Mouse (Mus musculus): ENCODE measurements around the gene Polr3c.
"Not testable (repeated sequence)": the region's sequence is repeated elsewhere in the genome, so short reads cannot be mapped to it uniquely, and the experiment has no call there.

Gene Polr3c

GRCm38 (mm10) chr3:96707903-96708683 is 19.3 kb downstream of the Polr3c start, which contains the start of gene Nudt17:
Gene Nudt17 (minus strand): TSS chr3:96708562.
- DNase-seq, result peak; percentile 79

DNA sequence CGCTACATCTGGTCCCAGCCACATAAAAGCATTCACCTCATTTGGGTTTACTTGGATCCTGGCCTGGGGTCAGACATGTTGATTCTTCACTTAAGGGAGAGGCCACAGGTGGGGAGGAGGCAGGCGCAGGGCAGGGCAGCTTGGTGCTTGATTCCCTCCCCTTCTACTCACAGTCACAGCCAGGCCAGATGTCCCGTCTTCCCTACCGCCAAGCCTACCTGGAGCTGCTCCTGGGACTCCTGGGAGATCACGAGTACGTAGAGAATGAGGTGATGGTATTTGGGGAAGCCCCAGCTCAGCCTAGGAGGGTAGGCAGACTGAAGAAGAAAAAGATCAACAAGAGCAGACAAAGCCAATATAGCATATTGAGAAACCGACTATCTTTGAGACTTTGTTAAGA is 20.4 kb downstream of the Polr3c start:
- DNase-seq, result no peak

DNA sequence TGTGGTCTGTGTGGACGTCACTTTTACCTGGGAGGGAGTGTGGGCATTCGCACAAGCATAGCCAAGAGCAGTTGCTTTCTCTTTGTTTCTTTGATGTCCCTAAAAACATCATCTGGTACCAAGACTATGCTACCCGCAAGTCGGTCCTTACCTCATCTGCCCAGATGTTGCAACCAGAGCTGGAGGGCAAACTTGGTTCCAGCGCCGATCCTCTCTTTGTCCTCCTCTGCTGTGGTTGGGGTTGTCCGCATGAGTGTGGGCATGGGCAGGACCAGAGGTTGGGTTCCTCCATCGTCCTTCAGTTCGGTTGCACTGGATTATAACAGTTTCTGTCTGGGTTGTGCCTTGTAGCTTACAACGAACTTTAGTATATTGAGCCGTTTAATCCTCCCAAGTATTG is 21.2 kb downstream of the Polr3c start:
- DNase-seq, result no peak

DNA sequence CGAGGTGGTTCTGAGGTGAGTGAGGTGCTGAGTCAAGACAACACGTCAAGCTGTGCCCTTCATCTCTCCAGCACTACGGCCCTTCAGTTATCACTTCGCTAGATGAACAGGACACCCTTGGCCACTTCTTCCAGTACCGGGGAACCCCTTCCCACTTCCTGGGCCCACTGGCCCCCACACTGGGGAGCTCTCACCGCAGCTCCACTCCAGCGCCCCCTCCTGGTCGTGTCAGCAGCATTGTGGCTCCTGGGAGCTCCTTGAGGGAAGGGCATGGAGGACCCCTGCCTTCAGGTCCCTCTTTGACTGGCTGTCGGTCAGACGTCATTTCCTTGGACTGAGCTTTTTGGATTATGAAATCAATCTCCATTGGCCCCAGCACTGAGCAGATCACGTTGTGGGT is 22.6 kb downstream of the Polr3c start:
- DNase-seq, result no peak

GRCm38 (mm10) chr3:96701003-96701402 is 26.4 kb downstream of the Polr3c start:
- DNase-seq, result no peak

DNA sequence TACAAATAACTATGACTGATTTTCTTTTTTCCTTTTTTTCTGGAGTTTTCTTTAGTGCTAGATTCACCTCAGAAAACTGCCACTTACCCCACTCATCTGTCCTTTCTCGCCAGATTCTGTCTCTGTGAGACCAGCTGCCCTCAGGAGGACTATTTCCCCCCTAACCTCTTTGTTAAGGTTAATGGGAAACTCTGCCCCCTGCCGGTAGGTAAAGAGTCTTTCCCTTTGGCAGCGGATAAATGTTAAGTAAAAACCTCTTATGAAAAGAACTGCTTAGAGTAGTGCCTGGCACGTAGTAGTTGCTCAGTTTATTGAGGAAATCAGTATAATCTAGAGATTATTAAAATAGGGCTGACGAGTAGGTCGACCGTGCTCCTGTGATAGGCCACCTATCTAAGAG is 27.1 kb downstream of the Polr3c start:
- DNase-seq, result no peak

- DNase-seq, result no peak
Observed at GRCm38 (mm10) chr3:96698993-96699690, 28.3 kb downstream of the Polr3c start.

DNA sequence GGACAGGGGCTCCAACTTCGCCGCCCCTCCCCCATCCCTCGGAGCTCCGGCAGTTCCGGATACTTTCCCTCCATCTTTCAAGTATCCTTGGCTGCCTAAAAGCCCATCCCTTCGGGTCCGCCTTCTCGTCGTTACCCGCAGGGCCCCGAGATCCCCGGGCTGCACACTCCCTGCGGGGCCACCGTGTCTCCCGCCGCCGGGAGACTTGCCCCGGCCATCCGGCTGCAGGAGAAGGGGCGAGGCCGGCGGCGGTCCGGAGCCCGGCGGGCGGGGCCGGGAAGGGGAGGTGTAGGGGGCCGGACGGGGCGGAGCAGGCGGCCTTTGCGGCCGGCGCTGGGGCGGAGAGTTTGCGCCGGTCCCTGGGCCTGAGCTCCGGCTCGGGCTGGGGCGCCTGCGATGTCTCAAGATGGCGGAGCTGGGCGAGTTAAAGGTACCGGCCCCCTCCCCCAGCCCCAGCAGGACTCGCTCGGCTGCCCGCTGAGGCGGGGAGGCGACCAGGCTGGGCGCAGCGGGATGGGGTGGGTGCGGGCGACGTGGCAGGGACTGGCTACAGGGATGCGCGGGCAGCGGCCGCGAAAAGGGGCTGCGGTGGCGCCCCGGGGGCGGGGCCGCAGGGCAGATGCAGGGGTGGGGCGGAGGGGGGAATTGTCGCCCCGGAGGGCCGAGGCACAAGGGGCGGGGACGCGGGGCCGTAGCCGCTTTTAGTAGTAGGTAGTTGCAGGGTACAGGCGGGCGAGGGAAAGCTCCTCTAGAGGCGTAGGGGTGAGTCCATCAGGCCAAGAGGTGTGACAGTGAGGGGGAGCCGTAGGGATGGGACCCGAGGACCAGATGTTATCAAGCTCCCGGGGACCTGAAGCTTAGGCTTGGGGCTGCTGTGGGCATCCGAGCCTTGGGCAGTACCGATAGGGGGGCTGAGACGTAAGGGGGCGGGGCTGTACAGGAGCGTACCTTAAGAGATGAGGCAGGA is 30.4 kb downstream of the Polr3c start:
- DNase-seq, result peak; percentile 87

DNA sequence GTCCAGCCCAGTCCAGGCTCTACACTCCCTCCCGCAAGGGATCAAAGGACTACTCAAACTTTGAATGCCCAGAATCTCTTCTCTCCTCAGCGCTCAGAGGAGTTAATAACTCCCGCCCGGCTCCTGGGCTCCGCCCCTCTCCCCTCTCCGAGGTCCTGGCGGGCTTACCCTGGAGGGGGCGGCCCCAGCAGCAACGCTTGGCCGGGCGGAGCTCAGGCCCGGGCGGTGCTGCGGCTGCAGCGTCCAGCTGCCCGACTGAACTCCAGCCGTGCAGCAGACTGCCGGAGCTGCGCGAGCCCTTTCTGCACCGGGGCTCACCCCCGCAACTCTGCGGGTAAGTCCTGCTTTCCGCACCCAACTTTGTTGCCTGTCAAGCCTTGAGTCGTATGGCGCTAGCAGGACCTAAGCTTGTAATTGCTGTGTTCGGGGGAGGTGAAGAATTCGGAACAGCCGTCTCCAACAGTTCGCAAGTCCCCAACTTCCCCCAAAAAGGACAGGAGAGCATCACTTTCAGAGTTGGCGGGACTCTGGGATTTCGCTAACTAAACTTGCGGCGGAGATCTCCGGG is 31.1 kb downstream of the Polr3c start, which contains the start of gene Pias3:
Gene Pias3 (plus strand): TSS at position 187 of the 568 bp plus-strand sequence.
- peak; percentile 58 for DNase-seq

GRCm38 (mm10) chr3:96693579-96693978 is 33.8 kb downstream of the Polr3c start:
- no peak for DNase-seq

- DNase-seq, result no peak
Observed at GRCm38 (mm10) chr3:96692506-96692905, 34.9 kb downstream of the Polr3c start.

- DNase-seq, result no peak
Observed at GRCm38 (mm10) chr3:96690298-96690697, 37.1 kb downstream of the Polr3c start.

GRCm38 (mm10) chr3:96688854-96689253 is 38.6 kb downstream of the Polr3c start:
- DNase-seq, result no peak

- DNase-seq, result not testable (repeated sequence)
Observed at GRCm38 (mm10) chr3:96686057-96686456, 41.4 kb downstream of the Polr3c start.

DNA sequence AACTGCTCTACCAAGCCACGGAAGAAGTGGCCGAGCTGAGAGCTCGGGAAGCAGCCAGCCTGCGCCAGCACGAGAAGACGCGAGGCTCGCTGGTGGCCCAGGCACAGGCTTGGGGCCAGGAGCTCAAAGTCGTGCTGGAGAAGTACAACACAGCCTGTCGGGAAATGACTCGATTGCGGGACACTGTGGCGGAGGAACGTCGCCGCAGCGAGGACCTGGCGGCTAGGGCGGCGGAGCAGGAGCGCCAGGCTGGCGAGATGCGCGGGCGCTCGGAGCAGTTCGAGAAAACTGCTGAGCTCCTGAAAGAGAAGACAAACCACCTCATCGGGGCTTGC is 42.6 kb downstream of the Polr3c start:
- DNase-seq, result no peak

DNA sequence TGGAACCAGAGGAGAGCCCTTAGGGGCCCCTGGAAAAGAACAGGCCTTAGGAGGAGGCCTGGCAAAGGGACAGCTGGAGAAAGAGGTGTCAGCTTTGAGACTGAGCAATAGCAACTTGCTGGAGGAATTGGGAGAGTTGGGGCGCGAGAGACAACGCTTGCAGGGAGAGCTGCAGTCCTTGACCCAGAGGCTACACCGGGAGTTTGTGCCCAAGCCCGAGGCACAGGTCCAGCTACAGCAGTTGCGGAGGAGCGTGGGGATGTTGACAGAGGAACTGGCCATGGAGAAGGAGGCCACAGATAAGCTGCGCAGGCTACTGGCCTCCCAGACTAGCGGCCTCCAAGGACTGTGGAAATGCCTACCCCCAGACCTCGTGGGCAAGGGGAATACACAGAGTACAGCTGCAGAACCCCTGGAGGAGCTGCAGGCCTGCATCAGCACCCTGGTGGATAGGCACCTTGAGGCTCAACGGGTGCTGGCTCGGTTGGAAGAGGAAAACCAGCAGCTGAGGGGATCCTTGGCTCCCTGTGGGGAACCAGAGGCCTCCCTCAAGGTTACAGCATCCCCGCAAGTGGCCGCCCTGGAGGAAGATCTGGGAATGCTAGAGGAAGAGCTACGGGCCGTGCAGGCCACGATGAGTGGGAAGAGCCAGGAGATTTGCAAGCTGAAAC is 43.1 kb downstream of the Polr3c start:
- DNase-seq, result no peak

DNA sequence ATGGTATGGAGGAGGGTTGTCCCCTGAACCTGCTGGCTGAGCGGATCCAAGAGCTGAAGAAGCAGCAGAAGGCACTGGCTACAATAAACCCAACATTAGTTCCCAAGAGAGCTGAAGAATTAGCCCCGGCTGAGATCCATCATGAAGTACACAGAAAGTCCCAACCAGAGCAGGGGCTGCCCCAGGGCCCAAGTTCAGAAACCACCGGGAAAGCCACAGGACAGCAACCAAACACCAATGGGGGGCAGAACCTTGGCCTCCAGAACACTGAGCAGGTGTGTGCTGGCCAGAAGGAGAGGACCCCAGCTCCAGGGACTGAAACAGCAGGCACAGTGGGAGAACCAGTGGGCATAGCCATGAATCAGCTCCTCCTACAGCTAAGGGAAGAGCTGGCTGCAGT is 43.9 kb downstream of the Polr3c start:
- DNase-seq, result no peak

GRCm38 (mm10) chr3:96680269-96680956 is 47.0 kb downstream of the Polr3c start:
- DNase-seq, result no peak

DNA sequence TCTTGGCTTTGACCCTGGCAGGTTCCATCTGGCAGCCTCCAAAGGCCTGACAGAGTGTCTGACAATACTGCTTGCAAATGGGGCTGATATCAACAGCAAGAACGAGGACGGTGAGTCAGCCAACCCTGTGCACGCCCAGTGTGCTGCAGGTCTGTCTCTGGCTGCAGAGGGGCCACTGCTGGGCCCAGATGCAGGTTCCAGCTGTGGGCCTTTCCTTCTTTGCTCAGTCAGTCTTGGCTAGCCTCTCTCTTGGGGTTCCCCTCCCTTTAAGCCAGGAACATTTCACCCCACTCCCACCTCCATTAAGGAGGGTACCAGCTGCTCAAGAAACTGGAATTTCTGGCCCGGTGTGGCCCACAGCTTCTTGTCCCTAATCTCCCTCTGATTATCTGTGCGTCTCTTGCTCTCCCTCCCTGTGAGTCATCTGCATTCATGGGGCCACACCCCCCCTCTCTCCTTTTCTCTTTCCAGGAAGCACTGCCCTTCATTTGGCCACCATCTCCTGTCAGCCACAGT is 48.2 kb downstream of the Polr3c start:
- no peak for DNase-seq

- no peak for DNase-seq
Observed at GRCm38 (mm10) chr3:96678456-96678855, 49.0 kb downstream of the Polr3c start.

- DNase-seq, result no peak
Observed at GRCm38 (mm10) chr3:96675690-96676089, 51.7 kb downstream of the Polr3c start.
